Mouse (Mus musculus) CH12.LX (cell line): ENCODE results near the gene Syt9. TPM values are rescaled to one million over a fixed set of nuclear protein-coding genes. Genes with fewer than 3 reads are reported as not detected.

Source experiments
- DNase-seq: peaks from one replicate; pipeline ENCODE4 v3.0.0-alpha.2; 2013; ENCODE audit errors: extremely low read depth
- H3K27ac ChIP-seq: 2 replicates; pipeline ENCODE4 v1.5.1; 2012; ENCODE audit warnings: low read depth, mild to moderate bottlenecking, control low read depth, moderate library complexity; ENCODE audit not compliant: insufficient read depth
- H3K27me3 ChIP-seq: replicated peaks from 2 replicates; pipeline ENCODE3; 2012; ENCODE audit warnings: inconsistent platforms
- H3K36me3 ChIP-seq, 2 experiments: replicated peaks in 1 of 2; 2 replicates each; pipeline versions ENCODE3 to v1.6.1; 2012; ENCODE audit warnings: inconsistent platforms in 1 of 2, low read length in 1 of 2, mild to moderate bottlenecking in 1 of 2, mixed read lengths in 1 of 2, moderate library complexity in 1 of 2; ENCODE audit not compliant: control insufficient read depth in 1 of 2, insufficient read depth in 1 of 2
- H3K4me1 ChIP-seq, 2 experiments: 2 replicates each; pipeline ENCODE4 v1.6.1; 2012; ENCODE audit warnings: inconsistent platforms in 1 of 2, moderate library complexity in 1 of 2; ENCODE audit not compliant: insufficient read depth in 2 of 2, control insufficient read depth in 1 of 2
- H3K4me2 ChIP-seq: 2 replicates; pipeline ENCODE4 v1.6.1; 2012; ENCODE audit warnings: low read depth, mild to moderate bottlenecking, control low read depth; ENCODE audit not compliant: poor library complexity, insufficient read depth, severe bottlenecking
- H3K4me3 ChIP-seq, 3 experiments: fragments of 150-350 bp in 1 of 3; sonication (generic) in 1 of 3; replicated peaks in 1 of 3; 2 replicates each; pipeline versions ENCODE3 to v1.5.1; 2011 to 2012; ENCODE audit warnings: low read depth in 2 of 3, low read length in 2 of 3, mild to moderate bottlenecking in 2 of 3, moderate library complexity in 2 of 3, control low read depth in 1 of 3, improper control_type of control experiment in 1 of 3, inconsistent platforms in 1 of 3, mixed read lengths in 1 of 3; ENCODE audit not compliant: poor library complexity in 1 of 3
- H3K79me2 ChIP-seq: replicated peaks from 2 replicates; pipeline ENCODE4 v1.6.1; 2012; ENCODE audit warnings: mild to moderate bottlenecking, moderate library complexity; ENCODE audit not compliant: control insufficient read depth, poor library complexity, insufficient read depth, severe bottlenecking; ENCODE audit errors: extremely low read depth
- H3K9ac ChIP-seq: 2 replicates; pipeline ENCODE4 v1.6.1; 2012; ENCODE audit warnings: low read depth, mild to moderate bottlenecking, control low read depth, moderate library complexity; ENCODE audit not compliant: insufficient read depth
- H3K9me3 ChIP-seq: replicated peaks from 2 replicates; pipeline ENCODE3; 2012; ENCODE audit warnings: low read length, inconsistent platforms, mixed read lengths
- BHLHE40 ChIP-seq: IDR thresholded peaks from 2 replicates; pipeline ENCODE4 v1.6.1; 2011; ENCODE audit warnings: mild to moderate bottlenecking, low read depth, low read length, improper control_type of control experiment
- CHD1 ChIP-seq: IDR thresholded peaks from 2 replicates; pipeline ENCODE4 v1.6.1; 2012; ENCODE audit warnings: low read depth, low read length, improper control_type of control experiment, inconsistent platforms
- CHD2 ChIP-seq: IDR thresholded peaks from 2 replicates; pipeline ENCODE4 v1.6.1; 2011; ENCODE audit warnings: low read length, improper control_type of control experiment
- CTCF ChIP-seq, 2 experiments: IDR thresholded peaks in 1 of 2; conservative IDR thresholded peaks in 1 of 2; 2 replicates each; pipeline ENCODE4 v1.5.1; 2011 to 2012; ENCODE audit warnings: low read depth in 2 of 2, low read length in 2 of 2, improper control_type of control experiment in 1 of 2, inconsistent platforms in 1 of 2, mild to moderate bottlenecking in 1 of 2, moderate library complexity in 1 of 2
- E2F4 ChIP-seq: IDR thresholded peaks from 2 replicates; pipeline ENCODE4 v1.6.1; 2011; ENCODE audit warnings: low read depth, low read length, improper control_type of control experiment; ENCODE audit not compliant: insufficient replicate concordance
- EP300 ChIP-seq: IDR thresholded peaks from 2 replicates; pipeline ENCODE4 v1.6.1; 2011; ENCODE audit warnings: low read length, improper control_type of control experiment
- ETS1 ChIP-seq: conservative IDR thresholded peaks from 2 replicates; pipeline ENCODE4 v1.6.1; 2012; ENCODE audit warnings: low read depth, mild to moderate bottlenecking, inconsistent platforms, low read length, improper control_type of control experiment, moderate library complexity
- GABPA ChIP-seq: IDR thresholded peaks from 2 replicates; pipeline ENCODE4 v1.6.1; 2012; ENCODE audit warnings: low read depth, low read length, improper control_type of control experiment, inconsistent platforms; ENCODE audit not compliant: insufficient replicate concordance
- IRF4 ChIP-seq: IDR thresholded peaks from 2 replicates; pipeline ENCODE4 v1.6.1; 2014; ENCODE audit warnings: low read depth, mild to moderate bottlenecking, inconsistent platforms, low read length, improper control_type of control experiment
- JUND ChIP-seq: conservative IDR thresholded peaks from 2 replicates; pipeline ENCODE4 v1.6.1; 2011; ENCODE audit warnings: low read depth, low read length, improper control_type of control experiment
- KAT2A ChIP-seq: IDR thresholded peaks from 2 replicates; pipeline ENCODE4 v1.6.1; 2012; ENCODE audit warnings: low read length, improper control_type of control experiment, inconsistent platforms; ENCODE audit not compliant: insufficient replicate concordance
- MAX ChIP-seq: IDR thresholded peaks from 2 replicates; pipeline ENCODE4 v1.6.1; 2011; ENCODE audit warnings: low read length, improper control_type of control experiment
- MAZ ChIP-seq: IDR thresholded peaks from 2 replicates; pipeline ENCODE4 v1.6.1; 2012; ENCODE audit warnings: low read depth, mild to moderate bottlenecking, inconsistent platforms, low read length, improper control_type of control experiment, moderate library complexity
- MEF2A ChIP-seq: IDR thresholded peaks from 2 replicates; pipeline ENCODE4 v1.6.1; 2014; ENCODE audit warnings: low read depth, mild to moderate bottlenecking, inconsistent platforms, low read length, improper control_type of control experiment, borderline replicate concordance
- MXI1 ChIP-seq: IDR thresholded peaks from 2 replicates; pipeline ENCODE4 v1.6.1; 2011; ENCODE audit warnings: mild to moderate bottlenecking, low read depth, low read length, improper control_type of control experiment
- MYC ChIP-seq: IDR thresholded peaks from 2 replicates; pipeline ENCODE4 v1.6.1; 2011; ENCODE audit warnings: low read depth, mild to moderate bottlenecking, improper control_type of control experiment, low read length
- NELFE ChIP-seq: IDR thresholded peaks from 2 replicates; pipeline ENCODE4 v1.6.1; 2011; ENCODE audit warnings: low read depth, low read length, improper control_type of control experiment
- NRF1 ChIP-seq: IDR thresholded peaks from 2 replicates; pipeline ENCODE4 v1.6.1; 2014; ENCODE audit warnings: low read depth, mild to moderate bottlenecking, inconsistent platforms, low read length, improper control_type of control experiment, moderate library complexity
- PAX5 ChIP-seq: IDR thresholded peaks from 2 replicates; pipeline ENCODE4 v1.6.1; 2012; ENCODE audit warnings: low read length, inconsistent platforms, mixed read lengths
- POLR2A ChIP-seq: IDR thresholded peaks from 2 replicates; pipeline ENCODE4 v1.6.1; 2011; ENCODE audit warnings: low read depth, mild to moderate bottlenecking, improper control_type of control experiment, low read length
- POLR2AphosphoS2 ChIP-seq: IDR thresholded peaks from 2 replicates; pipeline ENCODE4 v1.6.1; 2011; ENCODE audit warnings: low read depth, low read length, improper control_type of control experiment
- RAD21 ChIP-seq: IDR thresholded peaks from 2 replicates; pipeline ENCODE4 v1.6.1; 2011; ENCODE audit warnings: low read depth, mild to moderate bottlenecking, low read length, improper control_type of control experiment, moderate library complexity
- RCOR1 ChIP-seq: conservative IDR thresholded peaks from 2 replicates; pipeline ENCODE4 v1.6.1; 2012; ENCODE audit warnings: low read depth, mild to moderate bottlenecking, inconsistent platforms, low read length, improper control_type of control experiment
- SIN3A ChIP-seq: IDR thresholded peaks from 2 replicates; pipeline ENCODE4 v1.6.1; 2012; ENCODE audit warnings: low read length, improper control_type of control experiment, inconsistent platforms
- TBP ChIP-seq: conservative IDR thresholded peaks from 2 replicates; pipeline ENCODE4 v1.6.1; 2011; ENCODE audit warnings: low read depth, low read length, improper control_type of control experiment
- TCF12 ChIP-seq: IDR thresholded peaks from 2 replicates; pipeline ENCODE4 v1.6.1; 2014; ENCODE audit warnings: low read depth, mild to moderate bottlenecking, inconsistent platforms, low read length, improper control_type of control experiment
- USF1 ChIP-seq: IDR thresholded peaks from 2 replicates; pipeline ENCODE4 v1.6.1; 2014; ENCODE audit warnings: low read depth, mild to moderate bottlenecking, inconsistent platforms, low read length, improper control_type of control experiment
- USF2 ChIP-seq: conservative IDR thresholded peaks from 2 replicates; pipeline ENCODE4 v1.6.1; 2011; ENCODE audit warnings: low read depth, low read length, improper control_type of control experiment
- ZC3H11A ChIP-seq: IDR thresholded peaks from 2 replicates; pipeline ENCODE4 v1.6.1; 2012; ENCODE audit warnings: low read depth, mild to moderate bottlenecking, inconsistent platforms, low read length, improper control_type of control experiment
- ZMIZ1 ChIP-seq: IDR thresholded peaks from 2 replicates; pipeline ENCODE4 v1.6.1; 2012; ENCODE audit warnings: low read depth, mild to moderate bottlenecking, inconsistent platforms, low read length, improper control_type of control experiment
- ZNF384 ChIP-seq: IDR thresholded peaks from 2 replicates; pipeline ENCODE4 v1.6.1; 2012; ENCODE audit warnings: low read depth, low read length, improper control_type of control experiment, inconsistent platforms
- dilution Hi-C: fragments of 300-500 bp; cut with MboI; formaldehyde crosslinking; loops from 2 replicates; pipeline ENCODE4 v1.14.3; 2020; ENCODE audit warnings: low sequenced_read_pairs; ENCODE audit not compliant: extremely low pct_unique_long_range_greater_than_20kb, extremely low pct_ligation_motif_present
- in situ Hi-C: fragments of 300-500 bp; cut with MboI; formaldehyde crosslinking; loops from 3 replicates; pipeline ENCODE4 v1.14.3; 2019; ENCODE audit warnings: low sequenced_read_pairs, low pct_ligation_motif_present, low pct_unique_long_range_greater_than_20kb, mixed read lengths
- polyA plus RNA-seq: library from polyadenylated mRNA; unstranded; fragments of >175 nt; gene quantifications from 2 replicates; pipeline ENCODE4 v1.2.1, GENCODE M21; 2012; ENCODE audit warnings: low read depth; ENCODE audit not compliant: insufficient read length
- total RNA-seq, 2 experiments: library from RNA; depleted of rRNA; stranded (reverse); fragments of 300-350 nt in 1 of 2; fragments of >200 nt in 1 of 2; gene quantifications; 2 replicates each; pipeline ENCODE4 v1.2.3; 2012 to 2014

Gene Syt9
- total and polyA plus RNA-seq, 3 experiments: not detected

GRCm38 (mm10) chr7:107594857-107595402, 224.4 kb downstream of the Syt9 start, which contains the start of gene Ppfibp2:
Ppfibp2 (plus strand) TSS chr7:107595207.
- in situ Hi-C loops: no loop called here
- peak within 1 kb of the TSS; percentile 73 for H3K4me2 ChIP-seq
- DNase-seq: peak; percentile 95

DNA sequence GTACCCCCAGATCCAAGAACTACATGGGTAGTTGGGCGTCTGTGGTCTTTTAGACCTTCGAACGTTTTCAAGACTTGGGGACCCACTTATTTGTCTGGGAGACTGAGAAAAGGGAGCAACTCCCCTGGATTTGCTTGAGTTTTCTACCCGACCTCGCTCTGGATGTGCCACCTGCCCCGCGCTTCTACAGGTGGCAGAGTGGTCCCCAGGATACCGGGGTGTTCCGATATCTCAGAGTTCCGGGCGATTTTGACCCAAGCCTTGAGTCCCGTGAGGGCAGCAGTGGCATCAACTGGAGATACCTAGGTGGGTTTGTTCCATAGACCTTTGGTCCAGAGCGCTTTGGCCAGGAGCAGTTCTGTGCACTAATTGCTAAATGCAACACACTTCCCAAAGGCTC, 224.9 kb downstream of the Syt9 start:
- H3K9me3 ChIP-seq: no peaks in the 10 kb centered on the region
- peaks cover 0 to 4% of the 10 kb centered on the region in 2 experiments for H3K36me3 ChIP-seq
- H3K4me3 ChIP-seq: peak overlapping the region; percentile 85 to 96 (median 93)
- peak overlapping the region; percentile 88 for H3K9ac ChIP-seq
- peak overlapping the region; percentile 63 for H3K4me2 ChIP-seq
- no peak for DNase-seq
- peaks cover 48% of the 10 kb centered on the region for H3K79me2 ChIP-seq
- H3K27ac ChIP-seq: peak overlapping the region; percentile 87
- H3K4me1 ChIP-seq: peaks cover 14 to 43% of the 10 kb centered on the region in 2 experiments
- in situ Hi-C loops: no loop called here
- no peaks in the 10 kb centered on the region for H3K27me3 ChIP-seq
- dilution Hi-C loops: no loop called here
- TF ChIP-seq ZMIZ1 (no peak), GABPA (no peak), POLR2AphosphoS2 (no peak), NRF1 (no peak), POLR2A (no peak)

More at GRCm38 (mm10) chr7:107594857-107595402, 224.4 kb downstream of the Syt9 start, which contains the start of gene Ppfibp2:
- dilution Hi-C loops: no loop called here
- Histone ChIP-seq H3K79me2 (peaks cover 44% of the 10 kb centered on the region), H3K9me3 (no peaks in the 10 kb centered on the region), H3K27me3 (no peaks in the 10 kb centered on the region), H3K36me3 (peaks cover 0 to 1% of the 10 kb centered on the region in 2 experiments), H3K4me3 (peak within 1 kb of the TSS; percentile 85 to 96 (median 93)), H3K27ac (peak within 1 kb of the TSS; percentile 87), H3K9ac (peak within 1 kb of the TSS; percentile 88), H3K4me1 (peaks cover 14 to 38% of the 10 kb centered on the region in 2 experiments)
- TF ChIP-seq EP300 (0 out of 2 replicates have a peak, but pooled peaks have one; percentile 7), BHLHE40 (peak; percentile 78), ZNF384 (no peak), CTCF (conservative IDR thresholded peaks at IDR 0.05 in 1 of 2, IDR thresholded peaks at IDR 0.05 in 1 of 2; ENCODE audit: low read depth in 2 of 2, low read length in 2 of 2) (no peak), MYC (0 out of 2 replicates have a peak, but pooled peaks have one; percentile 12), E2F4 (no peak), CHD2 (peak; percentile 66; the same call in 1 of the 2 replicates), TCF12 (peak; percentile 72; the same call in 1 of the 2 replicates), NELFE (peak; percentile 40; the same call in 1 of the 2 replicates), CHD1 (no peak; the same call in 1 of the 2 replicates), GABPA (no peak), RCOR1 (0 out of 2 replicates have a peak, but pooled peaks have one; percentile 12), ETS1 (peak; percentile 44; the same call in 1 of the 2 replicates), SIN3A (peak; percentile 71), ZC3H11A (no peak), PAX5 (no peak), NRF1 (no peak), ZMIZ1 (peak; percentile 53; the same call in 1 of the 2 replicates), USF2 (peak; percentile 73), MEF2A (peak; percentile 33), MXI1 (peak; percentile 88), MAZ (peak; percentile 28; the same call in 1 of the 2 replicates), POLR2A (peak; percentile 66), TBP (peak; percentile 48; the same call in 1 of the 2 replicates), IRF4 (peak; percentile 20; the same call in 1 of the 2 replicates), RAD21 (no peak), USF1 (peak; percentile 83), MAX (peak; percentile 67), JUND (no peak), KAT2A (0 out of 2 replicates have a peak, but pooled peaks have one; percentile 37)
